Mouse (Mus musculus) megakaryocyte, embryonic 14.5 days (primary cell): Measurements from ENCODE around the gene Best3.

ENCODE experiments used
- FLI1 ChIP-seq: IDR thresholded peaks from 2 replicates; pipeline ENCODE4 v1.6.1; 2012; ENCODE audit warnings: low read length, inconsistent platforms, mixed read lengths
- GATA1 ChIP-seq: IDR thresholded peaks from 3 replicates; pipeline ENCODE4 v1.6.1; 2012; ENCODE audit warnings: mixed read lengths, low read length, inconsistent platforms, borderline replicate concordance

DNA sequence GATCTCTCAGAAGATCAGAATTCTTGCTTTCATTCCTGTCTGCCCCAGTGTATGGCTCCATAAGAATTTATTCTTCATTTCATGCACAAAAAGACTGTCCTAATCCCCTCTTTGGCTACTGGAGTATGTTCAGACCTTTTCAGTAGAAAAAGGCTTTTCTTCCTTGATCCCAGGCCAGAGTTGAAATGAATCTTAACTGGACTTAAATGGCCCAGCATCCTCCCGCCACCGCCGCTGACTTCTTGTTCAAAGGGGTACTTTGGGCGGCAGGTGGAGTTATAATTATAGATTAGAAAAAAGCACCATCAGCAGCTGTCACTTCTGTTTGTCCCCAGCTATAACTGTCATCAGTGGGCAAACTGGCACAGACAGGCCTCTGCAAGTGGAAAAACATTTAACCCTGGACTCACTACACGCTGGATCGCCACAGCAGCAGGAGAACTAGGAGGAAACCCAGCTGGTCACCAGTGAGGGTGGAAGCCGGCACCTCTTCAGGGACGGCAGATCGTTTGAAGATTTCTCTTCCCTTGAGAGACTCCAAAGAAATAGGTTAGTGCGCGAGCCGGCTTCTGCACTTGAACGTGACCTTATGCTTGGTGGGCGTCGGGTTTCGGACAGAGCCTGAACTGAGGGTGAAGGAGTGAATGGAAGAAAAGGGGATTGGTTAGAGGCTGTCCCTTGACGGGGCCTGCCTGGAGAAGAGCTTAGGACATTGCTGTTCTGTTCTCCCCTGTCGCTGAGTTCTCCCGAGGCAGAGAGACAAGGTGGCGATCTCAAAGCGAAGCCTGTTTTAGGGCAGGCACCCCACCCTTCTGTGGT lies at the start of gene Best3:
- TF ChIP-seq GATA1, result no peak
- TF ChIP-seq FLI1, result no peak
